Mouse (Mus musculus): ENCODE measurements around the gene Irgm1. TPM values are rescaled to one million over a fixed set of nuclear protein-coding genes. Genes with fewer than 3 reads are reported as not detected.
A peak's percentile ranks its signal among the peaks of the same experiment; 100 is the strongest.
"Not testable (repeated sequence)": the region's sequence is repeated elsewhere in the genome, so short reads cannot be mapped to it uniquely, and the experiment has no call there.

Irgm1 gene
- polyA plus RNA-seq, 1 experiment from 2014 or later: 7.6 TPM

DNA sequence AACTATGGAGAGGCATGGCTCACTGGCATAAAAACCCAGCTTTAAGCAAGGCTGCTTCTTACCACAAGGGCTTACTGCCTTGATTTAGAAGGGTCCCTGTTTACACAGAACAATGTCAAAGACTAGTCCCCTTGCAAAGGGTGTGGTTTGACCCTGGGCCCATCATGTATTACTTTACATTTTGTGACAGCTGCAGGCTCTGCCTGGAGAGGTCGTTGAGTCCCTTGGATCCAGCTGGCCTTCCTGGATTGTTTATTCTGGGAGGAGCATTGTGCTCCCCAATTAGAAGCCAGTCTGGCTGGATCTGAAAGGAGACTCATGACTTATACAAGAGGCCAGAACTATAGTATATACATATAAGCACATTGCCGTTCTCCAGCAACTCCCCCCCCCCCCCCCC is 21.2 kb downstream of the Irgm1 start:
- peaks cover 12% of the 10 kb centered on the region for H3K4me1 ChIP-seq (ENCODE audit: control insufficient read depth, insufficient read depth, low read length)
- ATAC-seq (ENCODE audit: low read depth): no peak
- H3K27me3 ChIP-seq (replicated peaks; ENCODE audit: control insufficient read depth, insufficient read depth, low read length): peaks cover 6% of the 10 kb centered on the region; the same call in 1 of the 2 replicates
- no peaks in the 10 kb centered on the region for H3K9me3 ChIP-seq (ENCODE audit: control insufficient read depth, low read length)
- 49% methylated on average over 2 of the region's 2 CpGs for WGBS
- no peak overlapping the region for H3K4me3 ChIP-seq (ENCODE audit: low read depth, low read length)
- DNase-seq (ENCODE audit: low spot score): peak; percentile 60
- no peak overlapping the region for H3K9ac ChIP-seq (ENCODE audit: low read depth, low read length)
- no peak overlapping the region for H3K27ac ChIP-seq (replicated peaks; ENCODE audit: low read depth, low read length)
- no peak overlapping the region for H3K4me2 ChIP-seq (ENCODE audit: low read depth, low read length)
- no peaks in the 10 kb centered on the region for H3K36me3 ChIP-seq (ENCODE audit: control insufficient read depth, insufficient read depth, low read length)

GRCm38 (mm10) chr11:48846881-48847280 is 24.6 kb downstream of the Irgm1 start:
- no peak for DNase-seq (ENCODE audit: low spot score)
- Histone ChIP-seq H3K9ac (ENCODE audit: low read depth, low read length) (no peak overlapping the region), H3K27me3 (replicated peaks; ENCODE audit: control insufficient read depth, insufficient read depth, low read length) (peaks cover 6% of the 10 kb centered on the region; the same call in 1 of the 2 replicates)

GRCm38 (mm10) chr11:48846362-48846761 is 25.1 kb downstream of the Irgm1 start:
- H3K4me1 ChIP-seq (ENCODE audit: control insufficient read depth, insufficient read depth, low read length); H3K9me3 ChIP-seq (ENCODE audit: control insufficient read depth, low read length); H3K36me3 ChIP-seq (ENCODE audit: control insufficient read depth, insufficient read depth, low read length); H3K27me3 ChIP-seq (replicated peaks; ENCODE audit: control insufficient read depth, insufficient read depth, low read length); H3K27ac ChIP-seq (replicated peaks; ENCODE audit: low read depth, low read length); H3K4me2 ChIP-seq (ENCODE audit: low read depth, low read length); H3K4me3 ChIP-seq (ENCODE audit: low read depth, low read length); H3K9ac ChIP-seq (ENCODE audit: low read depth, low read length); ATAC-seq (ENCODE audit: low read depth); DNase-seq (ENCODE audit: low spot score): not testable (repeated sequence)
- WGBS: 78% methylated on average over 2 of the region's 2 CpGs

More at GRCm38 (mm10) chr11:48846881-48847280, 24.6 kb downstream of the Irgm1 start:
- H3K4me2 ChIP-seq (ENCODE audit: low read depth, low read length): no peak overlapping the region
- no peak for ATAC-seq (ENCODE audit: low read depth)
- no peak overlapping the region for H3K27ac ChIP-seq (replicated peaks; ENCODE audit: low read depth, low read length)
- H3K36me3 ChIP-seq (ENCODE audit: control insufficient read depth, insufficient read depth, low read length): no peaks in the 10 kb centered on the region
- 56% methylated on average over 5 of the region's 5 CpGs for WGBS
- no peak overlapping the region for H3K4me3 ChIP-seq (ENCODE audit: low read depth, low read length)
- no peaks in the 10 kb centered on the region for H3K4me1 ChIP-seq (ENCODE audit: control insufficient read depth, insufficient read depth, low read length)
- no peaks in the 10 kb centered on the region for H3K9me3 ChIP-seq (ENCODE audit: control insufficient read depth, low read length)

GRCm38 (mm10) chr11:48845244-48845815 is 26.2 kb downstream of the Irgm1 start:
- Histone ChIP-seq H3K36me3 (ENCODE audit: control insufficient read depth, insufficient read depth, low read length) (no peaks in the 10 kb centered on the region), H3K4me2 (ENCODE audit: low read depth, low read length) (no peak overlapping the region), H3K9ac (ENCODE audit: low read depth, low read length) (no peak overlapping the region), H3K27ac (replicated peaks; ENCODE audit: low read depth, low read length) (no peak overlapping the region), H3K9me3 (ENCODE audit: control insufficient read depth, low read length) (no peaks in the 10 kb centered on the region), H3K4me3 (ENCODE audit: low read depth, low read length) (no peak overlapping the region), H3K27me3 (replicated peaks; ENCODE audit: control insufficient read depth, insufficient read depth, low read length) (peaks cover 6% of the 10 kb centered on the region; the same call in 1 of the 2 replicates), H3K4me1 (ENCODE audit: control insufficient read depth, insufficient read depth, low read length) (no peaks in the 10 kb centered on the region)
- WGBS: 36% methylated on average over 13 of the region's 13 CpGs
- ATAC-seq (ENCODE audit: low read depth) (no peak), DNase-seq (ENCODE audit: low spot score) (no peak)

GRCm38 (mm10) chr11:48844309-48844708 is 27.2 kb downstream of the Irgm1 start:
- no peak overlapping the region for H3K9ac ChIP-seq (ENCODE audit: low read depth, low read length)
- ATAC-seq (ENCODE audit: low read depth): no peak
- H3K4me3 ChIP-seq (ENCODE audit: low read depth, low read length): no peak overlapping the region
- H3K27me3 ChIP-seq (replicated peaks; ENCODE audit: control insufficient read depth, insufficient read depth, low read length): no peaks in the 10 kb centered on the region
- no peaks in the 10 kb centered on the region for H3K36me3 ChIP-seq (ENCODE audit: control insufficient read depth, insufficient read depth, low read length)
- H3K9me3 ChIP-seq (ENCODE audit: control insufficient read depth, low read length): no peaks in the 10 kb centered on the region
- WGBS: 50% methylated on average over 6 of the region's 6 CpGs
- H3K4me2 ChIP-seq (ENCODE audit: low read depth, low read length): no peak overlapping the region
- H3K4me1 ChIP-seq (ENCODE audit: control insufficient read depth, insufficient read depth, low read length): no peaks in the 10 kb centered on the region
- no peak for DNase-seq (ENCODE audit: low spot score)
- no peak overlapping the region for H3K27ac ChIP-seq (replicated peaks; ENCODE audit: low read depth, low read length)

DNA sequence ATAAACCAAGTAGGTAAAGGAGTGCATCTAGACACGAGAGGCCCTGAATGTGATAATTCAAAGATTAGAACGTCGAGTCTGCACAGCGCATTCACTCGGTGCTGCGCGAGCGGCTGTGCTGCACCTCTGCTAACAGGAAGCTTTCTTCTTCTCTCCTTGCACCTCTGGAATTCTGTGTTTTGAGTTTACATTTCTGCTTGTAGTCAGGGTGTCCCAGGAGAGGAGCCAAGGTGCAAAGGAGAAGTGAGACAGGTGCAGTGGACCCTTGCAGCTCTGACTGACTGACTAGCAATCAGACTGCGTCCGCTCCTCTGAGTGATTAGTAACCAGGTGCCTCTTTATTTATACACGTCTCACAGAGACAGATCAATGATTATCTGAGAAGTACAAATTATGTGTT is 28.3 kb downstream of the Irgm1 start:
- H3K27ac ChIP-seq (replicated peaks; ENCODE audit: low read depth, low read length): no peak overlapping the region
- no peaks in the 10 kb centered on the region for H3K27me3 ChIP-seq (replicated peaks; ENCODE audit: control insufficient read depth, insufficient read depth, low read length)
- DNase-seq (ENCODE audit: low spot score) (no peak), ATAC-seq (ENCODE audit: low read depth) (no peak)
- no peak overlapping the region for H3K4me2 ChIP-seq (ENCODE audit: low read depth, low read length)
- H3K4me3 ChIP-seq (ENCODE audit: low read depth, low read length): no peak overlapping the region
- H3K4me1 ChIP-seq (ENCODE audit: control insufficient read depth, insufficient read depth, low read length): peaks cover 6% of the 10 kb centered on the region
- no peaks in the 10 kb centered on the region for H3K9me3 ChIP-seq (ENCODE audit: control insufficient read depth, low read length)
- H3K9ac ChIP-seq (ENCODE audit: low read depth, low read length): no peak overlapping the region
- 81% methylated on average over 11 of the region's 11 CpGs for WGBS
- no peaks in the 10 kb centered on the region for H3K36me3 ChIP-seq (ENCODE audit: control insufficient read depth, insufficient read depth, low read length)

DNA sequence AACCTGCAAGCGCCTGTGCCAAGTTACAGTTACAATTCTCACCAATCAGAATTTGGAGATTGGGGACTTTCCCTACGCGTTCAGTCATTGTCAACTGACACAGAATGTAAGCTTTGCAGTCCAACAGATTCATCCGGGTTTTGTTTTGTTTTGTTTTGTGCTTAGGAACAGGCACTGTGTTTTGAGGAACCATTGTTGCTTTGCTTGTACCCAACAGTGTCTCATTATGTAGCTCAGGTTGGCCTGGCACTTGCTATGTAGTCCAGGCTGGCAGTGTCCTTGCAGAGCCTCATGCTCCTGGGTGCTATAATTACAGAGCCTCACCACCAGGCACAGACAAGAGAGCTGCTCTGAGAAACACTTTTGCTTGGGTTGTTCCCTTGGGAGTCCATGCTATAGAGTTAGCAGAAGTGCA is 29.1 kb downstream of the Irgm1 start:
- peaks cover 8% of the 10 kb centered on the region for H3K4me1 ChIP-seq (ENCODE audit: control insufficient read depth, insufficient read depth, low read length)
- H3K27me3 ChIP-seq (replicated peaks; ENCODE audit: control insufficient read depth, insufficient read depth, low read length): no peaks in the 10 kb centered on the region
- H3K9me3 ChIP-seq (ENCODE audit: control insufficient read depth, low read length): no peaks in the 10 kb centered on the region
- H3K4me2 ChIP-seq (ENCODE audit: low read depth, low read length): no peak overlapping the region
- no peak overlapping the region for H3K27ac ChIP-seq (replicated peaks; ENCODE audit: low read depth, low read length)
- no peak for ATAC-seq (ENCODE audit: low read depth)
- no peak overlapping the region for H3K9ac ChIP-seq (ENCODE audit: low read depth, low read length)
- no peak overlapping the region for H3K4me3 ChIP-seq (ENCODE audit: low read depth, low read length)
- no peak for DNase-seq (ENCODE audit: low spot score)
- WGBS: 77% methylated on average over 4 of the region's 4 CpGs
- H3K36me3 ChIP-seq (ENCODE audit: control insufficient read depth, insufficient read depth, low read length): no peaks in the 10 kb centered on the region

- 84% methylated on average over 5 of the region's 5 CpGs for WGBS
- H3K9ac ChIP-seq (ENCODE audit: low read depth, low read length): no peak overlapping the region
- no peaks in the 10 kb centered on the region for H3K27me3 ChIP-seq (replicated peaks; ENCODE audit: control insufficient read depth, insufficient read depth, low read length)
Measured at GRCm38 (mm10) chr11:48841213-48841612, 30.3 kb downstream of the Irgm1 start.

GRCm38 (mm10) chr11:48840805-48841204 is 30.7 kb downstream of the Irgm1 start:
- peaks cover 8% of the 10 kb centered on the region for H3K4me1 ChIP-seq (ENCODE audit: control insufficient read depth, insufficient read depth, low read length)
- H3K27me3 ChIP-seq (replicated peaks; ENCODE audit: control insufficient read depth, insufficient read depth, low read length): no peaks in the 10 kb centered on the region
- no peaks in the 10 kb centered on the region for H3K9me3 ChIP-seq (ENCODE audit: control insufficient read depth, low read length)
- H3K4me3 ChIP-seq (ENCODE audit: low read depth, low read length): no peak overlapping the region
- H3K36me3 ChIP-seq (ENCODE audit: control insufficient read depth, insufficient read depth, low read length): no peaks in the 10 kb centered on the region
- H3K9ac ChIP-seq (ENCODE audit: low read depth, low read length): no peak overlapping the region
- no peak for ATAC-seq (ENCODE audit: low read depth)
- H3K27ac ChIP-seq (replicated peaks; ENCODE audit: low read depth, low read length): no peak overlapping the region
- DNase-seq (ENCODE audit: low spot score): no peak
- H3K4me2 ChIP-seq (ENCODE audit: low read depth, low read length): no peak overlapping the region

More at GRCm38 (mm10) chr11:48841213-48841612, 30.3 kb downstream of the Irgm1 start:
- H3K4me1 ChIP-seq (ENCODE audit: control insufficient read depth, insufficient read depth, low read length): peaks cover 8% of the 10 kb centered on the region
- no peak overlapping the region for H3K27ac ChIP-seq (replicated peaks; ENCODE audit: low read depth, low read length)
- H3K4me3 ChIP-seq (ENCODE audit: low read depth, low read length): no peak overlapping the region
- no peak for DNase-seq (ENCODE audit: low spot score)
- ATAC-seq (ENCODE audit: low read depth): no peak
- H3K36me3 ChIP-seq (ENCODE audit: control insufficient read depth, insufficient read depth, low read length): no peaks in the 10 kb centered on the region
- no peaks in the 10 kb centered on the region for H3K9me3 ChIP-seq (ENCODE audit: control insufficient read depth, low read length)
- H3K4me2 ChIP-seq (ENCODE audit: low read depth, low read length): no peak overlapping the region

Measured in embryonic facial prominence, embryonic 14.5 days (tissue).